Mouse (Mus musculus): Measurements from ENCODE around the gene Rusc2.

The Rusc2 gene

DNA sequence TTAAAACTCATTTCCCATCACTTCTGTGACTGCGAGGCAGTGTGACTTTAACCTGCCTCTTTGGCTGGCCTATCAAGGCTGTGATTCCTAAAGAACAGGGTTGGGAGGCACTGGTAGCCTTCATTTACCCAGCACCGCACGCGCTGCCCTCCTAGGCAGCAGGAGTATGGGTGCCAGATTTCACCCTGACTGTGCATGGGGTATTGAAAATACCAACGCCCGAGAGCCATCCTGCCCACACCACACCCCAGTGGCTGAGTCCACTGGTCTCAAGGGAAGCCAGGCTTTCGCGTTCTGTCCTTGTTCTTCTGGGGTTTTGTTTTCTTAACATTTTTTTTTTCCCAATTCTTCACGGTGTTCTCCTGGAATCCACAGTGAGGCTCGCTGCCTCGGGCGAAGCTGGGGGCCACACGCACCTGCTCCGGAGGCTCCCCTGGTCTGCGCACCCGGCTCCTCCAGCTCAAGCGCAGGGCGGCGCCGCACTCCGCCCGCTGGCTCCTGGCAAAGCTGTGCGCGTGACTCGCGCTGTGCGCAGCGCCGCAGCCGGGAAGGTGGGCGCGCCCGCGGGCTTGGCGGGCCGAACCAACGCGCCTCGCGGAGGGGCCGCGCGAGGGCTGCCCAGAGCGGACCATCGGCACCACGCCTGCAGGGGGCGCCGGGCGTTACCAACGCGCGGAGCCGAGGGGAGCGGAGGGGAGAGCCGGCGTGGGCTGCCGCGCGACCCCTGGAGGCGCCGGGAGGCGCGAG is at the start of gene Rusc2:
Gene Rusc2, plus strand, starts transcription at position 572 of the 747 bp plus-strand sequence.
- DNase-seq (ENCODE audit: low read depth), result peak; percentile 44

DNA sequence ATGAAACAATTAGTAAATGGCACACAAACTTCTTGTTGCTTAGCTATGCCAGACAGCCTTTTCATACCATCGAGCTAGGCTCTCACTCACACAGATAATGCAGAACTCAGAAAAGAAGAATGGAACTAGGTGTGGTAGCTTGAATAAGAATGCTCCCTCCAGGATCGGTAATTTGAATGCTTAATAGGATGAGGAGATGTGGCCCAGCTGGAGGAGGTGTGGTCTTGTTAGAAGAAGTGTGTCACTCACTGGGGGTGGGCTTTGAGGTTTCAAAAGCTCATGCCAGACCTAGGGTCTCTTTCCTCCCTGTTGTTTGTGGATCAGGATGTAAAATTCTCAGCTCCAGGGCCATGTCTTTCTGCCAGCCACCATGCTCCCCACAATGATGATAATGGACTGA is 47.0 kb upstream of the Rusc2 start:
- DNase-seq (ENCODE audit: low read depth), result no peak

GRCm38 (mm10) chr4:43336176-43336575 is 45.6 kb upstream of the Rusc2 start:
- DNase-seq (ENCODE audit: low read depth), result no peak

GRCm38 (mm10) chr4:43340096-43340804 is 41.5 kb upstream of the Rusc2 start:
- no peak for DNase-seq (ENCODE audit: low read depth)

DNA sequence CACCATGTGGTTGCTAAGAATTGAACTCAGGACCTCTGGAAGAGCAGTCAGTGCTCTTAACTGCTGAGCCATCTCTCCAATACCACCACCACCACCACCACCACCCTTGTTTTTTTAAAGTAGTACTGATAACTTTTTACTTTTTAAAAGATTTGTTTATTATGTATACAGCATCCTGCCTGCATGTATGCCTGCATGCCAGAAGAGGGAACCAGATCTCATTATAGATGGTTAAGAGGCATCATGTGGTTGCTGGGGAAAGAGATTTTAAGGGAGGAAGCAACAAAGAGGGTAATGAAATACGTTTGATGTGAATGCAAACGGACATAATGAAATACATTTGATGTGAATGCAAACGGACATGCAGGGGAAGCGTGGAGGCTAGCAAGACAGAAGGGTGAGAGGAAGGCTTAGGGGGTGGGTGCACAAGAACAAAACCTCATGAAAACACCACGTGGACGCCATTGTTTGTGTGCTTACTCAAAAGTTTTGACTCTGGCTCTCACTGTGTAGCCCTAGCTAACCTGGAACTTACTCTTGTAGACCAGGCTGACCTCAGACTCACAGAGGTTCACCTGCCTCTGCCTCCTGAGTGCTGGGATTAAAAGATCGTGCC is 40.4 kb upstream of the Rusc2 start:
- DNase-seq (ENCODE audit: low read depth), result peak; percentile 39

DNA sequence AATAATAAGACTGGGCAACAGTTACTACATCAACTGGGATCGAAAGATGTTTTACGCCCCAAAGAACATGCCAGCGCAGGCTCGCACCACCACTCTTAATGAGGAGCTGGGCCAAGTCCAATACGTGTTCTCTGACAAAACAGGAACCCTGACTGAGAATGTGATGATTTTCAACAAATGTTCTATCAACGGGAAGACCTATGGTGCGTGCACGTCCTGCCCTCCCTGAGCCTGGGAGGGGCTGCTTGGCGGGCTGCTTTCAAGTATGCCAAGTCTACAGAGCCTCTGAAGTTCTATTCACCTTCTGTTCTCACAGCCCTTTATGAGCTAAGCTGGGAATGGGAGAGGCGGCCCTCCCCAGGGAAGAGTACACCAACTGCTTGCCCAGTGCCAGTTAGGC is 39.3 kb upstream of the Rusc2 start:
- no peak for DNase-seq (ENCODE audit: low read depth)

- DNase-seq (ENCODE audit: low read depth), result no peak
Measured at GRCm38 (mm10) chr4:43344932-43345331, 36.8 kb upstream of the Rusc2 start.

- no peak for DNase-seq (ENCODE audit: low read depth)
Measured at GRCm38 (mm10) chr4:43349206-43349605, 32.6 kb upstream of the Rusc2 start.

DNA sequence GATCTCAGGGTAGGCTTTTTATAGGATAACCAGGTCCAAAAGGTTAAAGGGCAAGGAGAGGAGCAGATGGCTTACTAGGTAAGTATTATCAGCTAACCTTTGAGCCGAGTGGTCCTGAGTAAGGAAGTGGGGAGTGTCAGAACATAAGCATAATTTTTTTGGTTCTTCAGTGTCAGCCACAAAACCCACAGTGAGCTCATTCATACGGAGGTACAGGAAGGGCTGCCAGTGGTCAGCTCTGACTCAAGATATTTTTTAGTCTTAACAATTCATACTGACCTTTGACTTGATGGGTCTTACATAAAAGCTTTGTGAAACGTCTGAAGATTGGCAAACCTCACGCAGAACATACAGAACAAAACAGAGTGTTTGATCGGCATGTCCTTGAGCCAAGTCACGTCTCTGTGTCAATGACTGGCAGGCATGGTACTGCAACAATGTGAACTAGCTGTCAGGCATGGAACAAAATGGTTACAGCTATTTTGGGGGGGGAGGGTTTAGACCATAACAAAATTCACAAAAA is 31.7 kb upstream of the Rusc2 start:
- DNase-seq (ENCODE audit: low read depth), result peak; percentile 94

GRCm38 (mm10) chr4:43353662-43354061 is 28.1 kb upstream of the Rusc2 start:
- peak; percentile 13 for DNase-seq (ENCODE audit: low read depth)

DNA sequence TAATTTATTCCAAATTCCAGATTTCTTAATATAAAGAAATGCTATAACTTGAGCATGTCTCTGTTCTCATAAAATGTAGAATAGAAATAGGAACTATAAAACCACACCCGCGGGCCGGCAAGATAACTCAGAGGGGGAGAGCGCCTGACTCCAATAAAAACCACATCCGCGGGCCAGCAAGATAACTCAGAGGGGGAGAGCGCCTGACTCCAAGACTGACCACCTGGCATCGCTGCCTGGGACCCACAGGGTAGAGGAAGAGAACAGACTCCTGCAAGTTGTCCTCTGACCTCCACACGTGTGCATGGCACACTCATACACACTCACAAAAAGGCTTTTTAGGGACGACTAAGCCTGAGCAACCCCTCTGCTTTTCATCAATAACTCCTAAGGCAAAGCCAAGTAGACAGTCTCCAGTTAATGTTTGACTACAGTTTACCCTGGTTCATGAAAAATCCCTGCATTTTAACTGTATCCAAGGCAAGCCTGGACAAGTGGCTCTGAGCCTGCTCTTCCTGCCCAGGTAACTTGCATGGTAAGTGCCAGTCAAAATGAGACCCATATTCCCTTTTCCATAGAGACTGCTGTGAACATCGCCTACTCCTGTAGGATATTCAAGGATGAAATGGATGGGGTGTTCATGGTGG is 16.7 kb upstream of the Rusc2 start:
- DNase-seq (ENCODE audit: low read depth), result peak; percentile 87

GRCm38 (mm10) chr4:43367295-43367694 is 14.5 kb upstream of the Rusc2 start:
- DNase-seq (ENCODE audit: low read depth), result no peak

- DNase-seq (ENCODE audit: low read depth), result peak; percentile 43
Measured at GRCm38 (mm10) chr4:43367787-43368186, 14.0 kb upstream of the Rusc2 start.

DNA sequence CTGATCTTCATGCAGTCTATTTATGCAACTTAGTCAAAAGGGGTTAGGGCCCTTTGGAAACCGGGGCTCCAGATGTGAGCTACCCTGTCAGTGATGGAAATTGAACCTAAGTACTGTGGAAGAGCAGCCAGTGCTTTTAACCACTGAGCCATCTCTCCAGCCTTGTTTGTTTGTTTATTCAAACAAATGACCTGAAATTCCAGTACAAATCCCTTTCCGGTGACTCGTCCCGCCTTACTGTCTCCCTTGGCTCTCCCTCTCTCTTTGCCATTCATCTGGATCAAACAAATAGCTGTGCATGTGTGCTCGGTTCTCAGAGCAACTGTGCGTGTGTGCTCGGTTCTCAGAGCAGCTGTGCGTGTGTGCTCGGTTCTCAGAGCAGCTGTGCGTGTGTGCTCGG is 10.4 kb upstream of the Rusc2 start:
- DNase-seq (ENCODE audit: low read depth), result no peak

DNA sequence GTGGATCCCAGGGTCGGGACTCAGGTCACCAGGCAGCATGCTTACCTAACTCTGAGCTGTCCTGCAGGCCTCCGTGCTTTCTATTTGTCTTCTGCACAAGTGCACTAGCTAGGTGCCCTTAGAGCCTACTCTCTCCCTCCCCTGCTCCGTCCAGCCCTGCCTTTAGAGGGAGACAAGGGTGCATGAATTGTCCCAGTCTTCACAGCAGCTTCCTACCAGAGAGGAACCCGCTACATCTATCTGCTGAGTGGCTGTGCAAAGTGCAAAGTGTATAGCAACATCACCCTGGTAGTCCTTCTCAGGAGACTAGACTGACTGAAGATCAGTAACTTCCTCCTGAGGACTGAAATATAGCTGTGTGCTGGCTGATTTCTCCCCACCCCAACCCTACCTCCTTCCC is 9.6 kb upstream of the Rusc2 start:
- peak; percentile 14 for DNase-seq (ENCODE audit: low read depth)

DNA sequence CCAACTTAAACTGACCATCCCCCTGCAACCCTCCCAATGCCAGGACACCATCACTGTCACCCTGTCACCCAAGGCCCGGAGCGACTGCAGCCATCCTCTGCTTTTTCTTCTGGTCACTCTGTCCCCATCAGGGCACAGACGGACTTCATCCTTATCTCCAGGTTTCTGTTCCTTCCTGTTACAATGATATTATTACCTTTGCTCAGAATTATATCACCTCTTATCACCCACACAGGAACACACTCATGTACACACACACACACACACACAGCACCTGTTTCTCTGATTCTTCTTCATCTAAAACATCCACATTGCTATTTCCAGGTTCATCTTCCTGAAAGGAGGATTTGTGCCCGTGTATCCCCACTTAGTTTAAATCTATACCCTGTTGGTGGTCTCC is 7.5 kb upstream of the Rusc2 start:
- DNase-seq (ENCODE audit: low read depth), result peak; percentile 18

DNA sequence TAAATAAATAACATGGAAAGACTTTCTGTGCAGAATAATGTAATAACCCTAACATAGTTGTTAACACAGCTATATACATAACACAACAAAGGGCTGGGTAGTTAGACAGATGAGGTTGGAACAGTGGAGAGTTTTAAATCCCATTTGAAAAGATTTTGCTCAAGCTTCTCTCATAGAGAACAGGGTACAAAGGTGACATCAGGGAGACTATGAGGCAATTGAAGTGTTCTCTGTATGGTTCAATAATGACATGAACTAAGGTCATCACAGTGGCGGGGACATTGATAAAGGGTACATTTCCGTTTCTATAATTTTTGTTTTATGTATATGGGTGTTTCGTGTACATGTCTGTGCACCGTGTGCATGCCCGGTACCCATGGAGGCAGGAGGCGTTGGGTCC is 2.2 kb upstream of the Rusc2 start:
- DNase-seq (ENCODE audit: low read depth), result no peak

DNA sequence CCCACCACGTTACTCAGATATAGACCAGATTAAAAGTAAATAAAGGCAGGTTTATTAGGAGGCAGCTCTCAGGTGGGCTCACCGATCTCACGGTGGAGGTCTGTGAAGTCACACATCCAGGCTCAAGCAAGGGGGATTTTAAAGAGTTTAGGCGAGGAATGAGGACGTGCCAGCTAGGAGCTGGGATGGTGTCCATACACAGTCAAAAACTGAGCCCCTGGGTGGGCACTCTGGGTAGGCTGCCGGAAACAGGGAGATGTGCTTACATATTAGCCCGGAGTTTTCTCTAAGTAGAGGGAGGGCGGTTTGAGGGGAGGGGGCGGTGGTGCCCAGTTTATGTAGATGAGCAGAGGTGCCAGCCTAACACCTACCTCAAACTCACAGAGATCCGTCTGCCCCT is 828 bp upstream of the Rusc2 start:
- DNase-seq (ENCODE audit: low read depth), result no peak

GRCm38 (mm10) chr4:43382155-43383020 is 609 bp downstream of the Rusc2 start:
- DNase-seq (ENCODE audit: low read depth), result no peak

DNA sequence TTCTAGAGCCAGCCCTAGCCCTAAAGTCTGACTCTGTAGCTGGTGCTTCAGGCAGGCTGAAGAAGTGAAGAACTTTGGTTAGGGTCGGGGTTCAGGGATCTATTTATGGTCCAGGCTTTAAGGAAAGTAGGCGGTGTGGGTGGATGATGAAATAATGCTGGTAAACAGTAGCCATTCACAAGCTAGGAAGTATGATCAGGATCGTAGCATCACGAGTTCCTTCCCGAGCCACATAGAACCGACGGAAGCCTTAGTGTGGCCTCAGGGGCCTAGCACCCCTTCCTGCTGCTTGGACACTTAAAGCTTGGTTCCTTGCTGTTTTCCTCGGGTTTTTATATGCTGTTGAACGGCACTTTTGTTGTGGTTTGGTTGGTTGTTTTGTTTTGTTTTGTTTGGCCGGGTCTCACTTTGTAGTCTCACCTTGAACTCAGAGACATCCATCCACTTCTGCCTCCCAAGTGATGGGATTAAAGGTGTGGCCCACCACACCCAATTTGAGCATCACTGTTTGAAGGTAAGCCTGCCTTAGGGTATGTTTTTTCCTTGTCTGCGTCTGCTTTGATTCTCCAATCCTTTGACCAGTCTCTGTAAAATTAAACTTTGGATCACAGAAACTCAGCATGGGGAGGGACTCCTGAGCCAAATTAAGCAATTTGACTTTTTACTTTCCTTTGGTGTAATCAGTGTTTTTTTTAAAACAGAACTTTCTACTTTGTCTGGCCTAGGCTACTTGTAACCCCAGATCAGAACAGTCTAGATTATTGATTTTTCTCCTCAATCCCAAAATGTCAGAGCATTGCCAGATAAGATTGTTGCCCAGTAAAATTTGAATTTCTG is 1.7 kb downstream of the Rusc2 start:
- peak; percentile 62 for DNase-seq (ENCODE audit: low read depth)

- peak; percentile 82 for DNase-seq (ENCODE audit: low read depth)
Measured at GRCm38 (mm10) chr4:43384083-43384460, 2.3 kb downstream of the Rusc2 start.

All from 416B (cell line).